Mouse (Mus musculus) layer of hippocampus, postnatal 36 days (tissue): ENCODE data around the gene Rpl3l. TPM values are rescaled to one million over a fixed set of nuclear protein-coding genes. Genes with fewer than 3 reads are reported as not detected.

Experiments used
- DNase-seq, 2 experiments: peaks; one replicate each; pipeline ENCODE4 v3.0.0; 2022
- total RNA-seq, 2 experiments: library from RNA; stranded (reverse); gene quantifications; 2 replicates each; pipeline ENCODE4 v1.2.3; 2021

Rpl3l gene
- total RNA-seq, 2 experiments from 2014 or later = 0.56 TPM; not detected in 1

GRCm38 (mm10) chr17:24743896-24744295 is 16.3 kb downstream of the Rpl3l start:
- DNase-seq = no peak

DNA sequence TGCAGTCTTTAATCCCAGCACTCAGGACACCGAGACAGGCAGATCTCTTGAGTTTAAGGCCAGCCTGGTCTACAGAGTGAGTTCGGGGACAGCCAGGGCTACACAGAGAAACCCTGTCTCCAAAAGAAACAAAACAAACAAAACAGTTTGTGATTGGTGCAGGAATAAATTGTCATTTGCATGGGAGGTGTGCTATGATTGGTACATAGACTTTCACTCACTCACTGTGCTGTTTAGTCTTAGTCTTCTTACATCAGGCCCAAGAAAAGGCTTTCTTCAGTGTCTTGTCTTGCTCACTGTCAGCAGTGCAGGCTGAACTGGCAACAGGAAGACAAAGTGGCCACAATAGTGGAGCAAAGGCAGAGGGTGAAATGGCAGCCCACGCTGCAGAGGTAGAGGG is 16.8 kb downstream of the Rpl3l start:
- DNase-seq = no peak

DNA sequence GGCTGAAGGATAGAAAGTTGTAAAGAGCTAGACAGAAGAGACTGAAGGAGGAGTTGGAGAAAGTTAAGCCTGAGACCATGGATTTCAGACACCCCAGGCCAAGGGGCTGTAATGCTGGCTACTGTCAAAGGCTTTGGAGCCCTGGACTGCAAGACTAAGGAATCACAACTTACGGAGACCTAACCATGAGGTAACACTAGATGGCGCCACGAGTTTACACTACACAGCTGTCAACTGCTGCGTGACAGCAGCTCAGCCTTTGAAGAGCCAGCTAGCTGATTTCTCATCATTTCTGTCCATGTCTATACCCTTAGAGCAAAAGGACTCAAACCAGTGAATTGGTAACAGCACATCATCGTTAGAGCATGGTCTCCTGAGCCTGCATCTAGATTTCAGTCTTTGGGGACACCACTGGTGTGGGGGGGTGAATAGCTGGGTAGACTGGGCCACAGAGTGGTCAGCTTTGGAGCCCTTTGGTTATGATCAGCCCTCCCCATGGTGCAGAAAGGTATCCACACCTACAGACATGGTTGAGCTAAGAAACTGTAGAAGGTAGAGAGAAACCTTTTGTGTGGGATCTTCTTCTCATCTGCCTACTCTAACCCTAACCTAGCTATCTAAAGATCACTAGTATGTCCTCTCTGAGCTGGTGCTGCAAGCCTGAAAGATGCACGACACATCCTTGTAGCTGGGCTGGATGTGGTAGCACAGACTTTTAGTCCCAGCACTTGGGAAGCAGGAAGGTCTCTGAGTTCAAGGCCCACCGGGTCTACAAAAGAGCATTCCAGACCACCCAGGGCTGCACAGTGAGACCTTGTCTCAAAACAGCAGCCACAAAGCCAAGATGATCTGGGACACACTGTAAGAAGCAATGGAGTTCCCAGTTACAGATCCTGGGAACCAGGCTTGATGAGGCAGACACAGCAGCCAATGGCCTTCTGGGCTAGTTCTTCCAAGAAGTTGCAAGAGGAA is 18.2 kb downstream of the Rpl3l start:
- peak; percentile 68 to 83 for DNase-seq

- no peak for DNase-seq
These were observed 19.4 kb downstream of the Rpl3l start for GRCm38 (mm10) chr17:24746986-24747385.

- DNase-seq = no peak
These were observed 23.9 kb downstream of the Rpl3l start for GRCm38 (mm10) chr17:24751528-24751927.

DNA sequence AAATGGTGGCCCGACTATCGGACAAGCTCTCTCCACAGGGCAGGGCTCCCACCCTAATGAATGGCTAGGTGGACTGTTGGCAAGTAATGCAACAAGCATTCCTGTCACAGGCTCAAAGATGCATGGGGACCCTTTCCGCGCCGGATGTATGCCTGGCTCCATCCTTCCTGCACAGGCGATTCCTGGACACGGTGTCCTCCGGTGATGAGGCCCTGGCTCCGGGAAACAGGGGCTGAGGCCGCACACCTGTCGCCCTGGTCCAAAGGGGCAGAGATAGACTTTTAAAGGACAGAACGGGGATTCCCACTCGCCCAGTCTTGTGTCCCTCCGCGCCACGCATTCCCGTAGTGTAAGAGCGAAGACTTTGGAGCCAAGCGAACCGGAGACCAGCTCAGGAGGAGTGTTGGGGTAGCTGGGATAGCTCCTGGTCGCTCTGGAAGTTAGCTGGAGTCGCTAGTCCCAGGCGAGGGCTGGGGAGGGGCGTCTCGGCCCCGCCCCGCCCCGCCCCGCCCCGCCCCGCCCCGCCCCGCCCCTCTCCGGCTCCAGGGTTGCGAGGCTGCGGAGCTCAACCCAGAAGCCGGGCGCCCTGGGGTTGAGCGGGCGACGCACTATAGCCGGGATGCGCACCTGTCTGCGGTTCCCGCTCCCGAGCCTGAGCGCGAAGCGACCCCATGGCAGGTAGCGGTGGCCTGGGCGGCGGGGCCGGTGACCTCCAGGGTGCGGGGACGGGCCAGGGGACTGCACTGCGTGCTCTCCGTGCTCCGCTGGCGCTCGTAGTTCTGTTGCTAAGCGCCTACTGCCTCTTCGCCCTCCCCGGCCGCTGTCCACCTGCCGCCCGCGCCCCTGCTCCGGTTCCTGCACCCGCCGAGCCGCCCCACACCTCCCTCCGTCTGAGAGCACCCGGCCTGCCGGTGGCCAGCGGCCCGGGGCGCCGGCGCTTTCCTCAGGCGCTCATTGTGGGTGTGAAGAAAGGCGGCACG is 25.1 kb downstream of the Rpl3l start, which contains the start of gene Hs3st6:
Gene Hs3st6, plus strand, starts transcription at position 574 of the 980 bp plus-strand sequence.
- DNase-seq = no peak

DNA sequence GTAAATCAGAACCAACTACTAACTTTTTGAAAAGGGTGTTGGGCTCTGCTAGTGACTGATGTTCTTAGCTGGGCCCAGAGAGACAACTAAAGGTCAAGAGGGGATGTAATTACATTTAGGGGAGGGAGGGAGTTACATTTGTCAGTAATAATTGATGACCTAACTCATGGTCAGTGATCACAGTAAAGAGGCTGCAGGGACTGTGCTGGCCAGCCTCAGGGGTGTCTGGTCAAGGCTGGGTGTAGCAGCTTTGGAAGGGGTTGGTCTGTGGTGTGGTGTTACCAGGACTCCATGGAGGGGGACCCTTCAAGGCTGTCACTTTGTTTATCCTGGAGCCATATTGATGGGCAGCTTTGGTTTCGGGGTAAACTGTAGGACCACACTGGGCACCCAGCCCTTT is 29.8 kb downstream of the Rpl3l start:
- DNase-seq = no peak

DNA sequence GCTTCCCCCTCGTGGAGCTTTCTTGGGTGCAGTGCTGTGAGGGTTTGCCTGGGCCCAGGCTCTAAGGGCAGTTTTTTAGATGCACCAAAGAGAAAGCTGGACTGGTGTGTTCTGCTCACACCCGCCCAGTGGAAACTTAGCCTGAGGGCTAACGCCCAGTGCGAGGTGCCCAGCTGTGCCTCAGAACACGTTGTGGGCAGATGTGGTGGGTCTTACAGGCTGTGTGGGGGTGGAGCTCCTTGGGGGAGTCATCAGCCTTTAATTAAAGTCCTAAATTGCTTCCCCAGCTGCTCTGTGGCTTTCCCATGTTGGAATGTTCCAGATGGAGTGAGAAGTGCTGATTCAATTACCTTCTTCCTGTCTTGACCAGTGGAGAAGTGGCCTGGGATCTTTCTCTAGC is 33.5 kb downstream of the Rpl3l start:
- no peak for DNase-seq

GRCm38 (mm10) chr17:24765016-24765905 is 37.6 kb downstream of the Rpl3l start:
- DNase-seq = no peak

DNA sequence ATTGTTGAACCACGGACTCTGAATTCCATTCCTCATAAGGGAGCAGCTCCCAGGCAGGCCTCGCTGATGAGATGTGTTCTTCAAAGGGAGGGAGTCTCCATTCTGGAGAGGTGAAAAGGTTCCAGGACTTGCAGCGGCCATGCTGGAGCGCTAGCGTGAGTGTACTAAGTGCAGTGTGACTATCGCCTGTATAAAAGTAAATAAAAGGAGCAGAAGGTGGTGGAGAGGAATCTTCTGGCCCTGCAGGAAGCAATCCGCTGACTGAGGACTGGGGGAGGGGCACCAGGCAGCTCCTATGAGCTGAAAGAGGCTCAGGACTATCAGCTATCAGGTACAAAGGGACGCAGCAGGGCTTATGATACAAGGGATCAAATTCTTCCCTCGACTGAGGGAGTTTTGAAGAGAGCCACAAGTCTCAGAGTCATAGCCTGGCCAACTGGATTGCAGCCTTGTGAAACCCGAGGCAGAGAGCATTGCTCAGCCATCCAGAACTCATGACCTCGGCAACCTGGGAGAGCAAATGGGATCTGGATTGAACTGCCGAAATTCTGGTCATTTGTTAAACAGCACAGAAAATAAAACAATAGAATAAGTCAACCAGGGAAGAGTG is 38.8 kb downstream of the Rpl3l start:
- no peak for DNase-seq

- no peak for DNase-seq
These were observed 41.5 kb downstream of the Rpl3l start for GRCm38 (mm10) chr17:24769146-24769545.

- DNase-seq = no peak
These were observed 45.6 kb downstream of the Rpl3l start for GRCm38 (mm10) chr17:24773241-24773640.

DNA sequence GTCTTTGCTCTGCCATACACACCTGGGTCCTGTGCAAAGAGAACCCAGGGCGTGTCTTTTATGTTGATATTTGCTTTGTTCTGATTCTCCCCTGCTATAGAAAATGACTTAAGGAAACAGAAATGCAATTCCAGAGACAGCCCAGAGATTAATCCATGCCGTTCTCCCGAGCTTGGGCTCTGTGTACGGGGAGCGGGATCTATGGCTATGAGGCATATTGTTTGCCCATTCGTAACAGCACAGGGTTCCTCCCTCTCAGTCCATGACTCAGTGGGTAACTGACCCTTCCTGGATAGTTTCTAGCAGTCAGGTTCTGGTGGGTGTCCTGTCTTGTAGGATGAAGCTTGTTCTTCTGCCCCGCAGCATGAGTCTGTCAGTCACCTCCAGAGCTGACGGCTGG is 47.6 kb downstream of the Rpl3l start:
- DNase-seq = no peak

GRCm38 (mm10) chr17:24777073-24777472 is 49.5 kb downstream of the Rpl3l start:
- DNase-seq = no peak

DNA sequence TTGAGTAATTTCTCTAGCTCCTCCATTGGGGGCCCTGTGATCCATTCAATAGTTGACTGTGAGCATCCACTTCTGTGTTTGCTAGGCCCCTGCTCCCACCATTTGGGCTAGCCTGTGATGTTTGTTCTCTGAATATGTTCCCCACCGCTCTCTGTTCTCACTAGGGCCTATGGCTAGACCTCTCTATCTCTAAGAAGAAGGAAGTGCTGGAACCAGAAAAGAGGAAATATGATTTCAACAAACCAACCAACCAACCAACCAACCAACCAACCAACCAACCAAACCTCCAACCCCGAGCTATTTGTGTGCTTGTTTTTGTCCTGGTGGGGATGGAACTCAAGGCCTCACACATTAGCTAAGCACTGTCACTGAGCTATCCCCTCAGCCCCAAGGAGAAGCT is 53.2 kb downstream of the Rpl3l start:
- DNase-seq = no peak

Other genes with a start within 250 kb of the Rpl3l start
- gene Mlst8, start 248.7 kb upstream of the Rpl3l start, total RNA-seq = 10 to 100 TPM; 40.7 to 45.0 TPM
- gene Caskin1, start 239.2 kb upstream of the Rpl3l start, total RNA-seq = 100 to 1,000 TPM; 158 to 160 TPM
- gene Traf7, start 199.9 kb upstream of the Rpl3l start, total RNA-seq = 10 to 100 TPM; 86.7 to 95.1 TPM
- 10 to 100 TPM; 72.9 to 76.8 TPM for gene Rab26, start 193.6 kb upstream of the Rpl3l start, total RNA-seq
- 10 to 100 TPM; 84.9 to 95.3 TPM for gene Pkd1, start 178.0 kb upstream of the Rpl3l start, total RNA-seq
- 100 to 1,000 TPM; 181 to 184 TPM for gene Tsc2, start 95.2 kb upstream of the Rpl3l start, total RNA-seq
- gene Nthl1, start 95.1 kb upstream of the Rpl3l start, total RNA-seq = 1 to 10 TPM; 3.9 to 6.9 TPM
- gene Slc9a3r2, start 77.5 kb upstream of the Rpl3l start, total RNA-seq = 10 to 100 TPM; 41.1 to 43.3 TPM
- 1 to 10 TPM; 1.7 to 2.9 TPM for gene Npw, start 69.4 kb upstream of the Rpl3l start, total RNA-seq
- 10 to 100 TPM; 38.2 to 43.5 TPM for gene Zfp598, start 58.1 kb upstream of the Rpl3l start, total RNA-seq
- gene Syngr3, start 37.9 kb upstream of the Rpl3l start, total RNA-seq = 100 to 1,000 TPM; 152 to 165 TPM
- gene Gfer, start 31.7 kb upstream of the Rpl3l start, total RNA-seq = 10 to 100 TPM; 17.0 to 22.7 TPM
- gene Noxo1, start 31.6 kb upstream of the Rpl3l start, total RNA-seq = 1 to 10 TPM; 2.5 to 3.0 TPM
- 10 to 100 TPM; 26.1 to 29.4 TPM for gene Tbl3, start 20.2 kb upstream of the Rpl3l start, total RNA-seq
- not detected for gene Rnf151, start 9.8 kb upstream of the Rpl3l start, total RNA-seq
- 100 to 1,000 TPM; 326 to 349 TPM for gene Rps2, start 9.7 kb upstream of the Rpl3l start, total RNA-seq
- 100 to 1,000 TPM; 199 to 228 TPM for gene Ndufb10, start 3.3 kb upstream of the Rpl3l start, total RNA-seq
- 10 to 100 TPM; 42.1 to 45.6 TPM for gene Msrb1, start 8.8 kb downstream of the Rpl3l start, total RNA-seq
- gene Hs3st6, start 25.2 kb downstream of the Rpl3l start, total RNA-seq = not detected
- not detected for gene Meiob, start 76.5 kb downstream of the Rpl3l start, total RNA-seq
- gene Hagh, start 112.3 kb downstream of the Rpl3l start, total RNA-seq = 100 to 1,000 TPM; 131 to 134 TPM
- 10 to 100 TPM; 18.3 to 23.0 TPM for gene Fahd1, start 122.5 kb downstream of the Rpl3l start, total RNA-seq
- gene Igfals, start 138.2 kb downstream of the Rpl3l start, total RNA-seq = under 1 TPM in 1 of 2 experiments, not detected in 1; 0.33 TPM
- 10 to 100 TPM; 33.2 to 37.1 TPM for gene Nubp2, start 158.5 kb downstream of the Rpl3l start, total RNA-seq
- gene Spsb3, start 158.8 kb downstream of the Rpl3l start, total RNA-seq = 10 to 100 TPM; 39.2 to 42.8 TPM
- gene Eme2, start 167.3 kb downstream of the Rpl3l start, total RNA-seq = 10 to 100 TPM; 57.5 to 70.4 TPM
- gene Mrps34, start 167.3 kb downstream of the Rpl3l start, total RNA-seq = 10 to 100 TPM; 75.3 to 75.9 TPM
- 10 to 100 TPM; 60.0 to 67.5 TPM for gene Nme3, start 168.7 kb downstream of the Rpl3l start, total RNA-seq
- gene Mapk8ip3, start 209.2 kb downstream of the Rpl3l start, total RNA-seq = 100 to 1,000 TPM; 384 to 406 TPM
- gene Jpt2, start 232.9 kb downstream of the Rpl3l start, total RNA-seq = 1 to 10 TPM; 5.5 to 6.3 TPM